Mouse (Mus musculus): Measurements from ENCODE around the gene Foxc1. TPM values are rescaled to one million over a fixed set of nuclear protein-coding genes. Genes with fewer than 3 reads are reported as not detected.

The Foxc1 gene
- total RNA-seq, 2 experiments from 2014 or later, result 5.4 to 6.1 TPM

DNA sequence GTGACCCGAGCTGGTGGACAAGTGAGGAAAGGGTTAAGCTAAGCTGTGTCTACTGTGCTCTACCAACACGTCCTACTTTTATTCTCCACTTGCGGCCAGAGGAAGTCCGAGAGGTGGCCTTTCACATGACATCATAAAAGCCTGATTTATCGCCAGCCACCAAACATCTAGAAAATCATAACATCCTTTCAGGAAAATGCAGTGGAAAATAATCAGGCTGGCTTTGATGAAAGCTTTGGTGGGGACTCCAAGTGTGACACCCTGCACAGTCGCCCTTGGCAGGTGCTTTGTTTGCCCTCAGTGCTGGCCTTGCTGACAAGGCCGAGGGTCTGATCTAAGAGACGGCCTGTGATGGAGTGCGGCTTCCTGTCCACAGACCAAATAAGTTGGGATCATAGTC, 23.9 kb downstream of the Foxc1 start:
- no peak for DNase-seq (ENCODE audit: low spot score in 2 of 2)

DNA sequence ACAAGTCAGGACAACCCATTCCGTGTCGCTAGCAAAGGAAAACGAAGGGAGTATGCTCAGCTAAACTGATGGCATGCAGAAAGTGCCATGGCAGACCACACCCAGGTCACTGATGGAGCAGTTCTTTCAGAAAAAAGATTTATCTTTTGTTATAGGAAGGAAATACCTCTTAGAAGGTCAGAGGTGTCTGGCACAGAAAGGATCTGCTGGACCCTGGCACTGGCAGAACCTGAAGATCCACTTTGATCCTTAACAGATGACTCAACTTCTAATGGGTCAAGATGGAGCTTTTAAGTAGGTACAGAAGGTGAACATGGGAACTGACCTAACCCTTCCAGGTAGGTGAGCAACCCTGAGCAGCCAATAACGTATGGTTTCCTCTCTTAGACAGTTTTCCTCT, 29.4 kb downstream of the Foxc1 start:
- DNase-seq (ENCODE audit: low spot score in 2 of 2), result no peak

DNA sequence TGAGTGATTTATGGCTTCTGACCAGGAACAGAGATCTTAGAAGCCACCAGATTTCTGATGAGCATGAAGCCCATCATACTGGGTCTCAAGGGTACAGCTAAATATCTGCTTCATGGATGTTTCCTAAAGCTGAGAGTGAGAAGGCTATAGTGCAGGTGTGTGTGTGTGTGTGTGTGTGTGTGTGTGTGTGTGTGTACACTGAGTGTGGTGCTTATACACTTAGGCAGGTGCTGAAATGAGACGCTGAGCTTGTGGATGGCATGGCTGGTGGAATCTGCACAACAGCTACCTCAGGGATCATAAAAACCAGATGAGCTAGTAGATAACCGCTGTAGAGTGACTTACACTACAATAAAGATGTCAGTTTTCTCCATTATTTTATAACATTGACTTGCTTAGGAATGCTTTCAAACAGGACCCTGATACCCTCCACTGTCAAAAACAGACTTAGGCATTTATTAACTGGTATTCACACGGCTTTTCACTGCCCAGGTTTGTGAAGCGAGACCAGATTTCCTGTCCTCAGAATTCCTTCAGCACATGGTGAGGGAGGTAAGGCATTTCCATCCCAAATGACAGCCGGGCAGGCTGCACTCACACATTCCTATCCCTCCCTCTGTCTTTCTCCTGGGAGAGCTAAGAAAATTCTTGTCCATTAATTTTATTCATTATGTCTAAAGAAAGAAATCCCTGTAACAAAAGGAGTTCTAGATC, 43.0 kb downstream of the Foxc1 start:
- DNase-seq (ENCODE audit: low spot score in 2 of 2), result no peak

DNA sequence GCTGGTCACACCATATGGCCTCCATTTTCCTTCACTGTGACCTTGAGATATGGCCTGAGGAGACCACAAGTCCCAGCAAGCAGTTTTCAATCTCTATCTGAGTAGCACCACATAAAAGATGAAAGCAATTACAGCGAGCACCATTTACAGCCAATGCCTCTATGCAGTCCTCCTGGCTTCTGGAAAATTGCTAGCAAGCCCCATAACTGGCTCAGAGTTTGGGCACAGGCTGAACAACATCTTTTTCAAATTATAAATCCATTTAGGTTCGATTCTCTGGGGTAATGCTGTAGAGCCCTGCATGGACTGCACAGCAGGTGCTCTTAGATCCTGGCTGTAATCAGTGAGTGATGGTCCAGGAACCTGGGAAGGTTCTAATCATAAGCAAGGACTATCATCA, 47.1 kb downstream of the Foxc1 start:
- no peak for DNase-seq (ENCODE audit: low spot score in 2 of 2)

DNA sequence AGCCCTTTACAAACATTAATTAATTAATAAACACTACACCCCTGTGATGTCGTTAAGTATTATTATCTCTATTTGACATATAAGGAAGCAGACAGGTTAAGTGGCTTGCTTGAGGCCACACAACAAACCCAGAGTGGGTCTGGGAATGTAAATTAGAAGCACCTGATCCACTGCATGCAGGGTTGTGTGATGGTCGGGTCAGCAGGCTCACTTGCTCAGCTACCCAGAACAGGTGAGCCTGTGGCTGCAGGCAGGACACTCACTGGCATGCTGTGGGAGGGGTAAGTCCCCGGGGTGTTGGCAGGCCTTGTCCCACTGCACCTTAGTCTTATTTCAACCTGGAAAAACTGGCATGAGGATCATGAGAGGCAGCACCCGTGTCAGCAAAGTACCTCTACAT, 47.6 kb downstream of the Foxc1 start:
- DNase-seq (ENCODE audit: low spot score in 2 of 2), result no peak

DNA sequence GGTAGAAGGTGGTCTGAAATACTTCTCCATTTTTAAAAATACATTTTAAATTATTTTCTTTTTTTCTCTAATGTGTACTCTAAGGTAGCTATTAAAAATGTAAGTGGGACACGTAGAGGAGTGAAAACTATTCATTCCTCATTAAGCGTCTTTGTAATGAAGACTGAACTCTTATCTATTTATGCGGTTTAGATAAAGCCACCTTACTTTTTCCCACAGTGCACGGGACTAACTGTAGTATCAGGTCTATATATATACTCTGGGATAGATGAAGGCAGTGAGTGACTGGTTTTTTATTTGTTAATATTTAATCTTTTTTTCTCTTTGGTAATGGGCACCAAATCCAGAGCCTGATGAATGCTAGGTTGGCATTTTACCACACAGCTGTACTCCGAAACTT, 53.8 kb downstream of the Foxc1 start:
- DNase-seq (ENCODE audit: low spot score in 2 of 2), result no peak

Other genes starting within 250 kb of the Foxc1 start
- gene A530084C06Rik, start 247.3 kb upstream of the Foxc1 start, total RNA-seq (2021), result under 1 TPM; 0.53 to 0.62 TPM
- 1 to 10 TPM; 7.0 to 7.5 TPM for gene Foxf2, start 180.8 kb upstream of the Foxc1 start, total RNA-seq (2021)

Measured in layer of hippocampus, postnatal 14 days (tissue).